7 mouse cellular contexts compared by ENCODE assay signal in the genomic region with DNA sequence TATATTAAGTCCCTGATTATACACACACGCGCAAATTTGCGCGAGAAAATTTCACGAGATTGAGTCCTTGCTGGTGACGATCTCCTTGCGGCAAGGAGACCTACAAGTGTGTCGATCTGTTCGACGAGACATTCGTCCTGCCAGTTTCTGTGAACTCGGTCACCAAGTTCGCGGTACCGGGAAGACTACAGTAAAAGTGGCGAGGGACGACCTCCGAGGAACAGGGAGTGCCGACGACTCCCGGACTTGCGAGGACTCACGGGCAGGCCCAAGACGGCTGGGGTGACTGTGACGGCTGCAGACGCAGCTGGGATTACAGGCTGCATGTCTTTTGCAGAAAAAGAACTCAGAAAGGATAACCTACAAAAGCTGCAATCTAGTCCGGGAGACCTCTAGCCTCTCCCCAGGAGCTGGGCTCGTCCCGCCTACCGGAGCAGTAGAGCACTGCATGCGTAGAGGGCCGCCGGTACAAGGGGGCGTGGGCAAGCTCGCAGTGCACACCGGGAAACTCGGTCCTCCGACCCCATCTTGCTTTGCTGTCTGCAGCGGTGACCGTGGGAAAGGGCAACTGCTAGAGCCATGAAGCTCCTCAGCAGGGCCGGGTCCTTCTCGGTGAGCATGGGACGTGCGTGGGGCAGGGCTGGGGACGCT. TPM values are rescaled to one million over a fixed set of nuclear protein-coding genes. Genes with fewer than 3 reads are reported as not detected.
DNase-seq lines count a peak whose midpoint lies in the region; ATAC-seq and TF ChIP-seq lines count a peak whose summit lies in the region.

Gene Uqcrc2, plus strand, starts transcription at position 466 of the 651 bp plus-strand sequence.

- H3K27ac ChIP-seq in intestine, postnatal 0 days (ENCODE audit: low read depth, low read length): peak within 1 kb of the TSS; percentile 97
- H3K27ac ChIP-seq in midbrain, embryonic 12.5 days (replicated peaks): peak within 1 kb of the TSS; percentile 86
- peak within 1 kb of the TSS; percentile 96 for H3K27ac ChIP-seq in small intestine, adult 2 months (ENCODE audit: insufficient read depth, low read depth, low read length)

- TF ChIP-seq POLR2A in small intestine, adult 2 months (IDR thresholded peaks at IDR 0.05; ENCODE audit: low read depth, low read length): peak; percentile 82

- DNase-seq in adrenal gland, adult 8-10 months: peak; percentile 80
- DNase-seq in embryo, embryonic 9.5 days (ENCODE audit: extremely low spot score): peak; percentile 91
- DNase-seq in gonadal fat pad, adult 2 months (ENCODE audit: low read depth): no peak
- DNase-seq in left cerebral cortex, postnatal 4 days: peak; percentile 88

- H3K36me3 ChIP-seq in intestine, postnatal 0 days (ENCODE audit: control insufficient read depth, insufficient read depth): peaks cover 16% of the 10 kb centered on the region
- H3K36me3 ChIP-seq in midbrain, embryonic 12.5 days: peaks cover 17% of the 10 kb centered on the region
- H3K36me3 ChIP-seq in small intestine, adult 2 months (ENCODE audit: control insufficient read depth, insufficient read depth, low read length): peaks cover 16% of the 10 kb centered on the region

- H3K9me3 ChIP-seq in intestine, postnatal 0 days (ENCODE audit: control insufficient read depth): no peaks in the 10 kb centered on the region
- H3K9me3 ChIP-seq in midbrain, embryonic 12.5 days: no peaks in the 10 kb centered on the region

- H3K27me3 ChIP-seq in intestine, postnatal 0 days (replicated peaks; ENCODE audit: control insufficient read depth, insufficient read depth, low read length): no peaks in the 10 kb centered on the region
- H3K27me3 ChIP-seq in midbrain, embryonic 12.5 days: no peaks in the 10 kb centered on the region
- H3K27me3 ChIP-seq in small intestine, adult 2 months (ENCODE audit: control insufficient read depth, insufficient read depth, low read length): no peaks in the 10 kb centered on the region

- intact Hi-C loops in left cerebral cortex, postnatal 4 days (cut with DNase I): no loop called here

- H3K4me2 ChIP-seq in intestine, postnatal 0 days (replicated peaks; ENCODE audit: low read depth): peak within 1 kb of the TSS; percentile 77
- peak within 1 kb of the TSS; percentile 86 for H3K4me2 ChIP-seq in midbrain, embryonic 12.5 days (replicated peaks)

- H3K9ac ChIP-seq in intestine, postnatal 0 days (ENCODE audit: low read depth, low read length): peak within 1 kb of the TSS; percentile 94
- peak within 1 kb of the TSS; percentile 92 for H3K9ac ChIP-seq in midbrain, embryonic 12.5 days (replicated peaks)

- H3K4me1 ChIP-seq in intestine, postnatal 0 days (replicated peaks; ENCODE audit: control insufficient read depth, insufficient read depth, low read length): peaks cover 6% of the 10 kb centered on the region
- H3K4me1 ChIP-seq in midbrain, embryonic 12.5 days: peaks cover 18% of the 10 kb centered on the region
- 0 out of 2 replicates have a peak, but pooled peaks cover 1% of the 10 kb centered on the region for H3K4me1 ChIP-seq in small intestine, adult 2 months (ENCODE audit: control insufficient read depth, insufficient read depth, insufficient read length, low read length)

- under 1% methylated on average over 45 of the region's 45 CpGs for WGBS in intestine, postnatal 0 days
- WGBS in midbrain, embryonic 12.5 days: under 1% methylated on average over 45 of the region's 45 CpGs
- WGBS in small intestine, adult 2 months: under 1% methylated on average over 45 of the region's 45 CpGs

- peak; percentile 83 for TF ChIP-seq CTCF in intestine, postnatal 0 days (IDR thresholded peaks at IDR 0.05; ENCODE audit: low read depth)
- peak; percentile 54; the same call in 1 of the 2 replicates for TF ChIP-seq CTCF in small intestine, adult 2 months (IDR thresholded peaks at IDR 0.05; ENCODE audit: extremely low read depth, insufficient read length, insufficient replicate concordance, low read depth, low read length)

- ATAC-seq in intestine, postnatal 0 days: peak; percentile 98
- peak; percentile 99 for ATAC-seq in midbrain, embryonic 12.5 days (ENCODE audit: low FRiP score, low read depth)

- peak within 1 kb of the TSS; percentile 91 for H3K4me3 ChIP-seq in intestine, postnatal 0 days (ENCODE audit: low read depth, low read length)
- peak within 1 kb of the TSS; percentile 94 for H3K4me3 ChIP-seq in midbrain, embryonic 12.5 days
- peak within 1 kb of the TSS; percentile 80 for H3K4me3 ChIP-seq in small intestine, adult 2 months (ENCODE audit: low read depth, low read length)

RNA-seq across cellular contexts. Expression of gene Uqcrc2, which starts in this region (rescaled TPM):
- total RNA-seq in adrenal gland, adult 8-10 months (2022): 100 to 1,000 TPM; 220 to 332 (median 263) TPM
- 98.4 and 103 TPM in 2 replicates for polyA plus RNA-seq in gonadal fat pad, adult 2 months (2012; rRNA removed)
- 246 and 267 TPM in 2 replicates for polyA plus RNA-seq in intestine, postnatal 0 days (2015; fragmentation: Nextera tagmentation; extraction: Ambion mirVana)
- total RNA-seq in left cerebral cortex, postnatal 4 days (2021): 100 to 1,000 TPM; 187 to 198 TPM
- polyA plus RNA-seq in midbrain, embryonic 12.5 days (2016; fragmentation: Nextera tagmentation; extraction: Ambion mirVana): 169 and 175 TPM in 2 replicates
- polyA plus RNA-seq in small intestine, adult 2 months (2012; rRNA removed): 40.2 and 62.7 TPM in 2 replicates
